Mouse (Mus musculus) CD4-positive, CD25-positive, alpha-beta regulatory T cell, adult 2 months (primary cell): ENCODE data around the gene Klf12.

Source experiments
- DNase-seq: peaks from one replicate; pipeline ENCODE4 v3.0.0-alpha.2; 2012; ENCODE audit warnings: low read depth, low spot score

Klf12 gene

DNA sequence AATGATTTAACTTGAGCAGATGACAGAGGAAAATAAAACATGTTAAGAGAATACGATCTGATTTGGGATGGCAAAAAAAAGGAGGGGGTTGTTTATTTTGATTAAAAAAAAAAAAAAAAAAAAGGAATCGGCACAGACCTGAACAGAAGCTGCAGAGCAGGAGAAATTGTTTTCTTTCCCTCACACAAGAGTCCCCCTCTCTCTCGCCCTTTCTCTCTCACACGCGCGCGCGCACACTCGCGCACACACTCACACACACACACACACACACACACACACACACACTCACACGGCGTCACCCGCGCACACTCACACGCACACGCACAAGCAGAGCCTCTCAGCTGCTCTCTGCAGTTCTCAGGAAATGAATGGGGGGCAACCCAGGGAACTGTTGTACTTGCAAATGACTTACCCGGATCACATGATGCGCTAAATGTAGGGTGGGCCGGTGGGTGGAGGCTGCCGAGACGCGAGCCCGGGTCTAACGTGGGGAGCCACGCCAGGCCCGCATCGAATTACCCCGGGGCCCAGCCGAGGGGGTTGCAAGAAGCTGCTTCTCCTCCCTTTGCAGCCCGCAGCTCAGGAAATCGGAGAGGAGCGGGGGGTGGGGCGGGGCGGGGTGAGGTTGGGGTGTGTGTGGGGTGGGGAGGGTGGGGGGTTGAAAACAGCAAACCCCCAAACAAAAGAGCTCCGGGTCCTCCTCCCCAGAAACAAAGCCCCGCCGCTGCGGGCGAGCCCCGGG lies at the start of gene Klf12:
Klf12 (minus strand) TSS at position 561 of the 742 bp plus-strand sequence.
- DNase-seq = peak; percentile 46

DNA sequence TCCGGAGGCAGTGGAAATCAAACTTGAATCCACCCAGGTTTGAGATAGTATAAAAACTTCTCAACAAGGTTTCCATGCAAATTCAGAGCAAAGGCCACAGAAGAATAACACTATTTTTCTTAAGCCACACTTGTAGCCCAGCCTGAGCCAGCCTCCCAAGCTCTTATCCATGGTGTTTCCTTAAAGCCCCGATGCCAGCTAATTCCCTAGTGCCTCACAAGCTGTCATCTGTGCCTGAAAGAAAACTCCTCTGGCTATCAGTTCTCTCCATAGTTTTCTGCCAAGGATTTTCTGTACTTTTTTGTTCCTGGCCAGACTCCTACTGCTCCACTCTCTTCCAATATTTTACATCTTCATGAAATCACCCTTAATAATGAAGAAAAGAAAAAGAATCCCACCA lies 48.9 kb upstream of the Klf12 start:
- DNase-seq = no peak

DNA sequence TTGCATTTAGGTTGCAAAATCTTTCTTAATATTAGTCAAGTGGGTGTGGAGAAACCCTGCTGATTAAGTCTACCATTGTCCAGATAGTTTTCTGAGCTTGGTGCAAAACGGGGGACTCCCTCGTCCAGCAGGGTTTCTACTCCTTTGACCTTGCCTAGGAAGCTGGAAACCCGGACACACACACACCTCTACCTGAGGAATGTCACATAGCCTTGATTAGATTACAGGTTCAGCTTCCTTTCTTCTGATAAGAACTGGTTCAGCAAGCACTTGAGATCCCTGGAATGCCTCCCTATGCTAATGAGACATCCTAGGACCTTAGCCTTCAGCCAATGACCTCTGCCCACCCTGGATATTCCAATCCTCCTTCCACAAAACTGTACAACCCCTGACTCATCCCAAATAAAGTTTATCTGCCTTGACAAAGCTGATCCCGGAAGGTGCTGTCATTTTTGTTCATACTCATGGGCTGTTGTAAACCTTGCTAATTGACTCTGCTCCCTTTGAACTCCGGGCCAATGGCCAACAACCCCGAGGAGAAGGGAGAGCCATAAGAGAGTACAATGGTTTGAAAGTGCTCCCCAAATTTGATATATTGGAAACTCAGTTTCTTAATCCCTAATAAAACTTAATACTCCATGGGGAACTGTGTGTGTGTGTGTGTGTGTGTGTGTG lies 44.3 kb upstream of the Klf12 start:
- no peak for DNase-seq

DNA sequence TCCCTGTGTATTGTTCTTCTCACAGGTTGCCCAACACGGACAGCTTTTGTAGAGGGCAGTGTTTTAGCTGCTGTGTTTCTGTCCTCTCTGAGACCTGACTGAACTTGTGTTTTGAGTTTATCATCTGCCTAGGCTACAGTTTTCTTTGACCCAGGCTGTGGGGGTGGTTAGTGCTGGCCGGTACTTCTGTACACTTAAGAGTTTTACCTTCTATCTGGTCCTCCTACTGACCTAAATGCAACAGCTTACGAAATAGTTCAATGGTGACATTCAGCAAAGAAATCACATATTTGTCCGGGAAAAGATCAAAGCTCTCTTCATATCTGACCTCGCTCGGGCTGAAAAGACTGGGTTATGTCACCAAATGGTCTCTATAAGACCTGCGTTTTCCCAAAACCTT lies 39.8 kb upstream of the Klf12 start:
- DNase-seq = no peak

DNA sequence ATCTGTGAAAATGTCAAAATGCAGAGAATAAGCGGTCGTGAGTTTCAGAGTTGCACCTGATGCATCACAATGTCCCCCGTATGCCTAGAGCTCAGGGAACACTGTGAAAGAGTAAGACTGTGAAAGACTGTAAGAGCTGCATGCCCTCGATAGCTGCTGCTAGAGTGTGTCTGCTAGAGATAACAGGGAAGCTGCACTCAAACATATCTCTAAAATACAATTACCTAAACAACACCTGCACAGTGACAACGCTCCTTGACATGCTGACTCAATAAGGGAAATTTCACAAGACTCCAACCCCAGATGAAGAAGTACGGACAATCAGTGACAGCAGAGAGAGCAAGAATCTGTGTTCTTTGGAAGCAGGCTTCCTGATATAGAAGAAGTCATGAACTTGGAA lies 37.5 kb upstream of the Klf12 start:
- no peak for DNase-seq

DNA sequence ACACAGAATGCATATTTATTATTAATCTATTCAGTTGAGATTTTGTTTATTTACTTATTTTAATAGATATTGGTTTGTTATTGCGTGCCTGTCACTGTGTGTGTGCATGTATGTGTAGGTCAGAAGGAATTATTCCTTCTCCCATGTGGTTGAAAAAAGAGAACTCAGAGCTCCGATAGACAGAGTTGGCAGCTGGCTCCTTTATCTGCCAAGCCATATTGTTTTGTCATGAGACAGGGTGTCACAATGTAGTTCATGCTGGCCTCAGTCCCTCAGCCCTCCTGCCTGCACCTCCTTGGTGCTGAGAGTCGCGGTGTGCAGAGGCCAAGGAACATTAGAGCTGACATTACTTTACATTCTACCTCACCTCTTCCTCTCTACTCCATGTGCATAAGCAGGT lies 32.3 kb upstream of the Klf12 start:
- DNase-seq = no peak

DNA sequence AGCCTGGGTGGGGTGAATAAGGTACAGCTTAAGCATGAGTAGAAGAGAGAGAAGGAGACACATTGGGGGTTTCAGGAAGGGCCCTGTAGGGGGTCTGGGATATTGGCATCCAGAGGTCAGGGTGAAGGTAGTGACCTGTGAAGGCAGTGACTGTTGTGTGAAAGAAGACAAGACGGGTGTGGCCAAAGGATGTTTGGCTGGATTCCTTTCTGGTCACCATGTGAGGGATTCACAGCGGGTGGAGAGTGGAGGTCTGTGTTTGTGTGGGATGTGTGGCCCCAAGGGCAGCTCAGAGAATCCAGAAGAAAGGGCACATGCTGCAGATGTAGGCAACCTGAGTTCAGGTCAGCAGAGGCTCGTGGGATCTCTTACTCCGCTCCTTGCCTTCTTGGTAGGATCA lies 29.6 kb upstream of the Klf12 start:
- DNase-seq = no peak

DNA sequence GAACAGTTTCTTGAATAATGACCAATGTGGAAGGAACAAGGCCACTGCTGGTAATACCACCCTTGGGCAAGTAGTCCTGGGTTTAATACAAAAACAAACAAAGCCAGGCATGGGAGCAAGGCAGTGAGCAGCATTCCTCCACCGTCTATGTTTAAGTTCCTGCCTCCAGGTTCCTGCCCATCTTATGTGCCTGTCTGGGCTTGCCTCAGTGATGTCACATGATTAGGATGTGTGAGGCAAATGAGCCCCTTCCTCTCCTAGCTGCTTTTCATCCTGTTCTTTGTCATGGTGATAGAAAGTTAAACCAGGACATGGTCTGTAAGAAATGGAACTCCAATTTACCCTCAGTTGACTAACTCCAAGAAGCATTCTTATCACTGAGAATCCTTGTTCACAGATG lies 16.4 kb upstream of the Klf12 start:
- no peak for DNase-seq

DNA sequence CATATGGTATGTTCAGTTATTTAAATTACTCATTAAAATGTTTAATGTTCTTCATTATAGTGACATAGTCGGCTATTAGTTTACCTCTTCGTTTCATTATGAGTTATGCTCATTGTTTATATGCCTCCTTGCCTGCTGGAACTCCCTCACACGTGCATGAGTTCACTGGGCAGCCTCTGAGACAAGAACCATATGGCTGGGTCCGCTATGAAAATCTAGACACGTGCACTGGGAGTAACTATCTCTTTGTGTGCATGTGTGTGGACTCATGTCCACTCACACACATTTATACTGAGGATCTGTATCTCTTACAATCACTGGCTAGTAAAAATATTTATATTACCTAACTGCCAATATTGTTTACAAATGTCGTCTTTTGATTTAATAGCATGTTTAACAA lies 14.4 kb upstream of the Klf12 start:
- DNase-seq = no peak

DNA sequence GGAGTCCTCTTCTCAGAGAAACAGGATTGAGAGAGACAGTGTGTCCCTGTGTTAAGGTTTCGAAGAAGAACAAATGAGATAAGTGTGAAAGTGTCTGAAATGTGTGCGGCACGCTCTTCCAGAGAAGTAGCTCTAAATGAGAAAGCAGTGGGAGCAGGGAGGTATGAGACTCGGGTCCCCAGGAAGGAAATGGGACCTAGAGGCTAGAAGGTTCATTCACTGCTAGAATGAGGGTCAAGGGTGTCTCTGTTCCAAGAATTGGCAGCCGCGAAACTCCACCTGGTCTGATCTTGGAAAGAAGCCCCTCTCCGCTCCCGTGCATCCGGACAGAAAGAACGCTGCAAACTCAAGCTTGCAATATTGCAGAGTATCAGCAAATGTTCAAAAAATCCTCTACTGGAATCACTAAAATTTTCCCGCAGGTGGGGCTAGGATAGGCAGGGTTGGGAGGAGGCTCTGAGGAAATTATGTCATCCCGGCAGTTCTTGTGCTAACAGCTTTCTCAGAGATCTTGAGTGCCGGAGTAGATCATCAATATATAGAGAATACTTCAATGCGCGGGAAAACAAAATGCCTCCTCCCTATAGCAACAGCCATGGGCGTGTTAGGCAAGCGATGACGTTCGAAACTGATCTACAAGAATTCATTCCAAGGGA lies 2.2 kb upstream of the Klf12 start:
- no peak for DNase-seq

DNA sequence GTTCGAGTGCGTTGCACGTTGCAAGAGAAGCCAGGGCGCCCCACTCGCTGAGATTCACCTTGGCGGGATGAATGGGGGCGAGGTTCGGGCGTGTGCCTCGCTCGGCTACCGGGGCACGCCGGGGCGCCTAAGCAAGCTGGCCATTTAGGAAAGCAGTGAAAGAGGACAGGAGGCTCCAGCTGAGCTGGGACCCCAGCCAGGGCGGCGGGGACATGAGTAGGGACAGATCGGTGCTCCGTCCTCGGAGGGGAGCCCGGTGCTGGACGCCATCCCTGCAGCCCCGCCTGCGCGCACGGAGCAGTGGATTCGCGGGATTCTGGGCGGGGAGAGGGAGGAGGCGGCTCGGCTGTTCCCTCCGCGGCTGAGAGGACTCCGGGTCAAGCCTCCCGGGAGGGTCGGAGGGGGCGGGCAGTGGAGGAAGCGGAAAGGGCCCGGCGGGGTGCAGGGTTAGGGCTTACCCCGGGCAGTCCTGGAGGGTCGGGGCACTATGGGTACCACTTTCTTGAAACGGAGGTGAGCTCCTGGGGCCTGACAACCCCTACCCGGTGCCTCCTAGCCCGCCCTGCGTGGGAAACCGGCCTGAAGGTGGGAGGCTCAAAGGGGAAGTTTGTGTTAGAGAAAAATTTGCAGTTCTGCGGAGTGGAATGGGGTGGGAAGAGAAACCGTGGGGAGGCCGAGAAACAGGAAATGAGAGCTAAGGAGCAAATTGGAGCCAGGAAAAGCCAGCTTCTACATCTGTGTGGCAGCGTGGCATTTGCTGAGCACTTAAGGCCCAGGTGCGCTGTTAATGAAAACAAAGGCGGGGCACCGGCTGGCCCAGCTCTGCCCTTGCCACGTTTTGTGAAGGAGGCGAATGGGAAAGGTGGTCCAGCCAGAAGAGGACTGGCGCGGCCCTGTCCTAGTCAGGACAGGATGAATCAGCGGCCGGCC lies 1.4 kb upstream of the Klf12 start:
- DNase-seq = peak; percentile 10

DNA sequence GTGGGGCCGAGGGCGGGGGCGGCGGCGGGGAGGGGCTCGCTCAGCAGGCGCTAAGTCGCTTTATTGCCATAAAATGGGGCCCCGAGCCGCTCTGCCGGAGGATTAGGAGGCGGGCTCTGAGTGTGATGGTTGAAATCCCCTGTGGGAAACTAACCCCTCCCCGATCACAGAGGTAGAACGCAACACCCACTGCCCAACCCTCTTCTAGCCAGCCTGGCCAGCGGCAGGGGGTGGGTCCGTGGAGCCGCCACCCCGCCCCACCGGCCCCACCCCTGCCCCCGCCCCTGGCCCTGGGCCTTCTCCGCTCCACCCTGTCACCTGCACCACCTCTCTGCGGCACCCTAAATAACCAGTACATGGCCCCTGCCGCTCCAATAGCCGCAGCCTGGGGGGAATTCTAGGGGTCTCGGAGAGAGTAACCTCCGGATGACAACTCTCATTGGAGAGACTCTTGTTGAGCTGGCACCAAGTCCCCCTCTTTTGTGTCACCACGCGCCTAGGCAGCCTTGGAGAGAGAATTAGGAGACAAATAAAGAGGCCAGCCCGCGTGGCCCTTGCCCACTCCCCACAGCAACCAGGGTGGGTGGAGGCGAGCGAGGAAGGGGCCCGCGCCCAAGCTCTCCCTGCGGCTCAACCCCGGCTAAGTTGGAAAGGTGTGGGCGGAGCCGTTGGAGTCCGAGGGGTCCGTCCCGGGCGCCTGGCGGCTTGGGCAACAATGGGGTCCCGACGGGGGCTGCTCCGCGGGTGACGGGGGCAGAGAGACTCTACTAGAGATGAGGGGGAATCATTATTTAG lies 579 bp upstream of the Klf12 start:
- DNase-seq = peak; percentile 57

DNA sequence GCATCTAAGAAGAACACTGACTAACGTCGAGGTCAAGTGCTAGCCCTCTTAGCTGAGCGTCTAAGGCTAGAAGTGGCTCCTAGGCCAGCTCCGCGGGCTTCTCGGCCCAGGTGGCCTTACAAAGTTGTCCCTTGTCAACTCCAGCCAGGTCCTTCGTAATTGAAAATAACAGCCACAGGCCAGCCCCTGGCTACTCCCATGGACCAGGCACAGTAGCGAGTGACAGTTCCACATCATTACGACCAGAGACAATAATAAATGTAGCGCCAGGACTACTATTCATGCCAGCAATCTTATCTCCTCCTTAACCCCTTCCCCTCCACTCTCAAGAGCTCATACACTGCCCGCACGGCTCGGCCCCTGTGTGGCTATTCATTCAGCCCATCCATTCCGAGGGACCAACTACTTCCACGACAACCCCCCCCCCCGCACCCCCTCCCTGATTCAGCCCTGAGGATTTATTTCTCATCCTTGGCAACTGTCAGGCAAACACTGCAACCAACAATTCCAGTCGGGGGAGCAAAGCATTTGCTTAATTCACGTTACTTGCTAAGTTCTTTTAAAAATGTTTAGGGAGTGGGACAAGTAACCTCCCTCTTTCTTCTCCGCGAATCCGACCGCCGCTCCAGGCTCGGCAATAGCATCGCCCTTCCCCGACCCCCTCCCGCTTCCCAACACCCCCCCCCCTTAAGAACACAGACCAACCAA lies 914 bp downstream of the Klf12 start:
- no peak for DNase-seq

DNA sequence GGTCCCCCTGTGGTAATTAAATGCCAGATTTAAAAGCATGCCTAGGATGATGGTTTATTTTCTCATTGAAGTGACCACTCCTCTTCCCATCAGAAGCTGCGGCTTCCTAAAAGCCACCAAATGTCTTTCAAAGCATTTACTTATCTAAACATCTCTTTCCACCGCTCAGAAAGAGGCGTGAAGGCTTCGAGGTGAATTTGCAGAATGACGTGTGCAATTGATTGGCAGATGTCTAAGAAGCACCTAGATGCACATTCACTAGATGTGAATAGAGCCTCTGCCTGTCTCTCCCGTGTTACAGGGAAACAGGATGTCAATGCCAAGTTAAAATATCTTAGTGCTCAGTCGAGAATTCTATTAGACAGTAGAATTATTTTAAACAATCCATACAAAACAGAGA lies 1.8 kb downstream of the Klf12 start:
- peak; percentile 37 for DNase-seq

DNA sequence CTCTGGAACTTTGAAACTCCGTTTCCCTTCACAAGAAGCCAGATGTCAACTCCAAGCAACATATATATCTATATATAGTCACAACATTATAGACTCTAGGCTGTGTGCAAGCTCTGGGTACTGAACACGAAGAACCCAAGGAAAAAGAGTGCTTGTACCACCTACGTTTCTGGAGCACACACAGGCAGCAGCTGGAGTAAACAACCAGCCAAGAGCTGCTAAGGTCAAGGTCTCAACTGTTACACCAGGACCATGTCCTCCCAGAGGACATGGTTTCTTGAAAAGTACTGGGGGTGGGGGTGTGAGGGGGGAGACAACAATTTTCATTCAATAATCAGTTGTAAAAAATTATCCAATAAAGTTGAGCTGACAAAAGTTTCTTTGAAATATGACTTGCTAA lies 2.7 kb downstream of the Klf12 start:
- no peak for DNase-seq

DNA sequence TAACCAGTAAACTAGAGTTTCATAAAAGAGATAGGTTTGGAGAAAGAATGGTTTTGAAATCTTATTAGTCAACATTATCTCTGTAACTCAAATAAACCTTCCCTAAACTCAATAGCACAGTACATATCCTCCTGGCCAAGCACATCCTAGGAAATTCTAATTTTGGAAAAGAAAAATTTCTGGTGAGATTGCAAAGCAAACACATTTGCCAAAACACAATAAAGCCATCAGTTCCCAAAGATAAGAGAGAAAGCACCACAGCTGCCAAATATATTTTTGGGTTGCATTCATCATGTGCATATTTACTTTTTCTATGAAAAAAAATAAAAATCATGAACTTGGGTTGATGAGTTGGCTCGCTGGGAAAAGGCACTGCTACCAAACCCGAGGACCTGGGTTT lies 10.3 kb downstream of the Klf12 start:
- DNase-seq = no peak

DNA sequence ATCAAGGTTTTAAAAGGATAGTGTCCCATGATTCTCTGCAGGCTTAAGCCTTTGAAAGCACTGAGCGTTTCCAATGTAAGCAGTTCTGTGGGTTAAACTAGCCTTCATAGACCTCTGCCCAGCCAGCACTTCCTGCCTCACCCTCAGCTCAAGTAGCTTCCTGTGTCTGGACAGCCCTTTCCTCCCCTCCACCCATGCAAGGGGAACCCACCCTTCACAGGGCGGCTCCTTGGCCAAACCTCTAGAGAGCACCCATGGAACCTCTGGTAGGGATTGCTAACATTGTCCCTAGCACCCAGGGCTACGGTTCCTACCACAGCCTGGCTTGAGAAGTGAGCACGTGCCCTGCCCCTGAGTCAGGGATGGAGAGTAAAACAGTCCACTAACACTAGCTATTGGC lies 23.9 kb downstream of the Klf12 start:
- no peak for DNase-seq

DNA sequence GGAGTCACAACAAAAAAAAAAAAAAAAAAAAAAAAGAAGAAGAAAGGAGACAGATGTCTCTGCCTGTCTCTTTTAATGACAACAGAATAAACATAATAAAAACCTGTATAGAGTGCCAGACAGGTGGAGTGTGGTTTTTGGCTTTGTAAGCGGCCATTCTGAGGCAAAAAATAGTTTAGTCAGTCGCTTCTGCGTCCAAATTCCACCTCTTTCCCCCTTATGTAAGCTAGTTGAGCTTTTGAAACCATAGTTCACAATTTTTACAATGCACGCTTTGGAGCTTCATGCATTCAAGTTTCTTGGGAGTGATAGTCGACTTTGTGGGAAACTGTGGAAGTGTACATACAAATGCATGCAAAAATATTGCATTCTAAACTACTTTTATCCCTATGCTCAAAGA lies 41.4 kb downstream of the Klf12 start:
- no peak for DNase-seq

DNA sequence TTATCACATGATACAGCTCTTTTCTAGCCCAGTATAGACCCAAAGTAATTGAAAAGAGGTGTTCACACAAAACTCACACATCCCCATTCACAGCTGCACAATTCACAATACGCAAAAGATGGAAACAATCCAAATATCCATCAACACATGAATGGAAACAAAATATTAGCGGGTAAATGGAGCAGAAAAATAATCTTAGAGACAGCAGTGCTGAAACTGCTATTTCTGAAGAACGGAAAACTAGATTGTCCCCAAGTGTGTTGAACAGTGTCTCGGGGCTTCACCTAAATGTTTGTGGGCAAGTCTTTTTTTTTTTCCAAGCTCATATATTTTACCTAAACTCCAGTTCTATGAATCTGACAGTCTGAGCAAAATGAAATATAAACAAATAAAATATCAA lies 44.6 kb downstream of the Klf12 start:
- no peak for DNase-seq

DNA sequence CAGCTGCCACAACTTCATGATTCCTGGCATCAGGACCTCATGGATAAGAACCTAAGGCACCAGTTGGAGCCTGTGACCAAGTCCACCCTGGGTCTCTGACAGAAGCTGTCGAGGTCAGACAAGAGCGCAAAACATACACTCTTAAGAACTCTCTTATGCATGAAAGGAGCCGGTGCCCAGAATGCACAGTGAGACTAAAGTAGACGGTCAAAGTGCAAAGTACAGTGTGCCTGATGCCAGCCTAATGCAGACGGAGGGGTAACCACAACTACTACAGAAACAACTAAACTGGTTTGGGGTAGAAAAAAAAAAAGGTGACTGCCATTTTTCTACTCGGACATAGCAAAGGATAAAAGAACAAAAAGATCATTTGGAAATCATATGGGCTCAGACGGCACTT lies 47.7 kb downstream of the Klf12 start:
- DNase-seq = no peak
